Mouse (Mus musculus): ENCODE measurements around the gene Rab44.

DNA sequence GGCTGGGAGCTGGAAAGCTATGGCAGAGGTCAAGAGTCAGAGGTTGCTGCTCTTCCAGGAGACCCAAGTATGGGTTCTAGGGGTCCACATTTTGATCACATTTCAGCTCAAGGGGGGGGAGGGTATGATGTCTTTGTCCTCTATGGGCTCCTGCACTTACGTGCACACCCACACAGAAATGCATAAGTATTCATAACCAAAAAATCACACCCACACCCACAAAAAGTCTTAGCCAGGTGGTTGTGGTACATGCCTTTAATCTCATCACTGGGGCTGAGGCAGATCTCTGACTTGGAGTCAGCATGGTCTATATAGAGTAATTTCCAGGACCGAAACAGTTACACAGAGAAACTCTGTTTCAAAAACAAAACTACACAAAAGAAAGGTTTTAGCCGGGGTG, 48.0 kb upstream of the Rab44 start:
- TF ChIP-seq CTCF (IDR thresholded peaks at IDR 0.05; ENCODE audit: extremely low read depth, insufficient read depth, insufficient read length, insufficient replicate concordance), result no peak
- no peak for TF ChIP-seq POLR2A (IDR thresholded peaks at IDR 0.05; ENCODE audit: low read depth, low read length)

All from spleen, adult 2 months (tissue).